In genomic region chr16:63857561-63857960, GRCm38 (mm10) we compare ENCODE assay signal across 8 mouse cellular contexts. TPM values are rescaled to one million over a fixed set of nuclear protein-coding genes. Genes with fewer than 3 reads are reported as not detected.
DNase-seq lines count a peak whose midpoint lies in the region; TF ChIP-seq lines count a peak whose summit lies in the region.

No protein-coding gene starts in this region.

- no peak overlapping the region for H3ac ChIP-seq in myocyte (ENCODE audit: control insufficient read depth, insufficient read length)

- no peaks in the 10 kb centered on the region for H3K36me3 ChIP-seq in myocyte (ENCODE audit: control insufficient read depth, insufficient read depth)

- H3K4me3 ChIP-seq in myocyte = no peak overlapping the region

- H3K27me3 ChIP-seq in myocyte (ENCODE audit: control insufficient read depth, insufficient read depth, insufficient read length) = no peaks in the 10 kb centered on the region

- intact Hi-C loops in left cerebral cortex, postnatal 36 days (cut with DNase I) = loop anchor here (5.0 to 10.0 kb wide), 2 partner anchors 865 to 913 kb away; no protein-coding TSS in a partner anchor

- H3K79me2 ChIP-seq in myocyte (ENCODE audit: control insufficient read depth, insufficient read depth) = no peaks in the 10 kb centered on the region

- peak overlapping the region; percentile 52 for H3K4me2 ChIP-seq in myocyte (ENCODE audit: low read depth)

- TF ChIP-seq POLR2A in myocyte (IDR thresholded peaks at IDR 0.05; ENCODE audit: insufficient read length, low read depth) = no peak

- peak; percentile 1 for DNase-seq in adrenal gland, adult 2 months
- DNase-seq in adrenal gland, postnatal 25 days = no peak
- peak; percentile 62 for DNase-seq in retina, postnatal 1 day
- DNase-seq in retina, embryonic 14.5 days (ENCODE audit: low spot score) = no peak
- peak; percentile 11 to 27 for DNase-seq in kidney, postnatal 4 days
- no peak for DNase-seq in adrenal gland, adult (ENCODE audit: inconsistent age in 2 of 2, low spot score in 1 of 2)
- no peak for DNase-seq in left cerebral cortex, postnatal 36 days (ENCODE audit: low spot score in 2 of 2)

TF ChIP-seq in myocyte, 11 proteins besides CTCF, POLR2A, EP300 and RAD21:
- TF ChIP-seq MYOG (IDR thresholded peaks at IDR 0.05; ENCODE audit: control insufficient read depth in 1 of 3, insufficient read depth in 1 of 3, insufficient read length in 2 of 3, low read depth in 2 of 3) = no peak
- no peak for TF ChIP-seq E2F4 (IDR thresholded peaks at IDR 0.05; ENCODE audit: insufficient read depth)
- TF ChIP-seq REST (IDR thresholded peaks at IDR 0.05; ENCODE audit: insufficient read depth, insufficient read length) = no peak
- TF ChIP-seq TCF3 (IDR thresholded peaks at IDR 0.05; ENCODE audit: insufficient read length, low read depth) = no peak
- no peak for TF ChIP-seq TCF12 (IDR thresholded peaks at IDR 0.05; ENCODE audit: insufficient read depth, poor library complexity, severe bottlenecking)

RNA-seq across cellular contexts. Expression of gene Epha3, which starts 6.4 kb away (rescaled TPM):
- 1 to 10 TPM; 1.1 to 1.6 TPM for total RNA-seq in adrenal gland, adult 2 months (2021)
- 0.25 TPM in 2 replicates for polyA plus RNA-seq in adrenal gland, adult 2 months (2012; rRNA removed)
- 1.6 and 2.3 TPM in 2 replicates for total RNA-seq in adrenal gland, postnatal 25 days (2021)
- 1.3 TPM for polyA plus RNA-seq in myocyte (2012; fragmentation: generic; extraction: Trizol)
- 10 to 100 TPM; 11.7 to 14.6 TPM for total RNA-seq in left cerebral cortex, postnatal 36 days (2021)

Comparison
In these comparisons a context has a peak if more than half of its experiments do, and no peak if none do; other contexts are left out.
1. DNase-seq: peak in adrenal gland, adult 2 months (single experiment), retina, postnatal 1 day (single experiment) and kidney, postnatal 4 days (2 of 2); none in adrenal gland, postnatal 25 days (single experiment), retina, embryonic 14.5 days (single experiment), adrenal gland, adult (0 of 2) and left cerebral cortex, postnatal 36 days (0 of 2).